Mouse (Mus musculus) kidney, adult 11 months (tissue): ENCODE measurements at regions not wholly inside any gene's neighbourhood (a gene's known extent, or its start where the extent isn't known, plus 50 kb on each side); places are given as distances from the start of the nearest gene placed in this dataset.
A peak's percentile ranks its signal among the peaks of the same experiment; 100 is the strongest.
"Not testable (repeated sequence)": the region's sequence is repeated elsewhere in the genome, so short reads cannot be mapped to it uniquely, and the experiment has no call there.

ENCODE experiments used
- DNase-seq: peaks from one replicate; pipeline ENCODE4 v3.0.0; 2022

DNA sequence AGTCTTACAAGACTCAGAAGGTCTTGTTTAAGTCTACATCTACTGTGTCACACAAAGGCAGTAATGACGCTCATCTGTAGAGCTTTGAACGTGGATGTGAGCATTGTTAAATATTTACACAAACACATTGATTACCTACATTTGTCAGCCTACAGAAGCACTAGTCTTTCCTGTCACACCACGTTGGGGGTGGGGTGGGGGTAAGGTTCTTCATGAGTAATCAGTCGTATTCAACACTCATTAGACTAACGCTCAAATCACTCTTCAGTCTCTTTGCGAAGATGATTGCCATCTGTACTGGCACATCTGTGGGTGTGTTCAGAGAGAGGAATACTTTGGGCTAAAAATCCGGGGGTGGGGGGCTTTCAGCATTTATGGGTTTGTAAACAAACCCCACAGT lies 240.7 kb downstream of the Lpin1 start:
- DNase-seq = no peak

DNA sequence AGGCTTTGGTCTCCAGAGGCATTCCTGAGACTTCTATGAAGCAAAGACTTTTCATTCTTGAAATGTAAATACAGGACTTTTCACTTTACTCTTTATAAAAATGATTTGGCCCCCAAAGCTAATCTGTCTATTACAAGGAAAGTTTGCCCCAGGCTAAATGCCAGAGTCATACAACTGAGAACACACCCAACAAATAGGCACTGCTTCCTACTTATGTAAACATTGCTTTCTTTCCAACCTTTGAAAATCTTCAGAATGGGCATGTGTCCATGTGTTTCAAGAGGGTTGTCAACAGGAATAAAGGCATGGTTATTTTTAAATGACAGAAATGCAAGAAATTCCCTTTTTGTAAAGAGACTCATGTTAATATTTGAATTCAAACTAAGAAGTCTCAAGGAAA lies 248.4 kb downstream of the Lpin1 start:
- DNase-seq = no peak

DNA sequence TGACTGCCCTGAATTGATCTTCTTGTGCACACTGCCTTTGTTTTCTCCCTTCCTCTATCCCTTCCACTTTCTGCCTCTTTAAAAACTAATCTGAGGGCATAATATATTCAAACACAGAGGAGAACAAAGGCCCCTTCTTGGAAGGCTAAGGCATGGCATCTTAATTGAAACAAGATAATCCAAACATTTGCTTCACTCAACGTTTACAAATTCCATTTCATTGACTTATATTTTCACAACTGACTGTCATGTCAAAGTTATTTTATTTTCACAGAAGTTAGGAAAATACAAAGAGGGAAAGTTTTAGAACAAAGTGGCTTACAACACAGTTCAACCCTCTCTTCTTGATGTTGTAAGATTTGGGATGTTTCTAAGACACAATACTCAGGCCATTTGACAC lies 251.9 kb downstream of the Lpin1 start:
- DNase-seq = no peak

DNA sequence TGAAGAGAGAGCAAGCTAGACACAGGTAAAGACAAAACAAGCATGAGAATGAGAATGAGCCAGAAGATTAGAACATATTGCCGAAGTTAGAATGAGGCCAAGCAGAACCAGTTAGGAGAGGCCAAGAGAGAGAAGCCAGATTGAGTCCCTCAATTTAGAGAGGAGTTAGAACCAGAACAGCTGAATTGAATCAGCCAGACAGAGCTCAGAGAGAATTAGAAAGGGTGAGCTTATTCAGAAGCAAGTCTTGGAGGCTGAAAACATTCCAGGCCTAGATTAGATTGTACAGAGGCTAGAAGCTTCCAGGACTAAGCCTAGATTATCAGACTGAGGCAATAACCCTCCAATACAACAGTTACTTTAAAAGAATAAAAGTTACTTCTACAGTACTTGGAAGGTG lies 256.1 kb downstream of the Lpin1 start:
- DNase-seq = no peak

DNA sequence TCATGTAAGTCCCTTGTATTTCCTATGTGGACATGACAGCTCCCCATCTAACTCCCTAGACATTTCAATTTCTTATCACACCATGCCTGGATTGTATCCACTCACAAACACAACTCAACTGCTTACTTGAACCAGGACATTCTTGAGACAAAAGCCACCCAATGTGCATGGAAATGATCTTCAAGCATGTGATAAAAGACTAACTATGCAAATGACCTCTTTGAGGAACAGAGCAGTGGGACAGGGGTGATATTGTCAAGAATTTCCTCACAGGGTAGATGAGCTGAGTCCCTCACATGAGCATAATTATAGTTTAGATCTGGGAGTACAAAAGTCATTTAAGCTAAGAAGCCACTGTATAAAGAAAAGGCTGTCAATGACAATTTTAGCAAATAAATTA lies 259.0 kb downstream of the Lpin1 start:
- DNase-seq = no peak

DNA sequence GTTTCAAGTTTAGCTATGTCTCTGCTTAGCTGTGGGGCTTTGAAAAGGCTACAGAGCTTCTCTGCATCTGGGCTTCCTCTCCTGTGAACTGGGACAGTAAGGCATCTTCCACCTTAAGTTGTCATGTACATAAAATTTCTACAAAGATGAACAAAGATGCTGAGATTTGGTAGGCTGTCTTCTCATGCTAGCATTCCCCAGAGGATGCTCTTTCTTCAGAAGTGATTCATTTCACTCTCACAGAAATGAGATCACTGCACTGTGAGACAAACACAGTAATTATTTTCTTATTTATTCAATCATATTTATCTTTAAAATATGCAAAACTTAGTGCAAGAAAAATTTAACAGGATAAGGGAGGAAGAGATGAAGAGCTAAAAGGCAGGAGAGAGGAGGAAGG lies 261.5 kb downstream of the Lpin1 start:
- no peak for DNase-seq

DNA sequence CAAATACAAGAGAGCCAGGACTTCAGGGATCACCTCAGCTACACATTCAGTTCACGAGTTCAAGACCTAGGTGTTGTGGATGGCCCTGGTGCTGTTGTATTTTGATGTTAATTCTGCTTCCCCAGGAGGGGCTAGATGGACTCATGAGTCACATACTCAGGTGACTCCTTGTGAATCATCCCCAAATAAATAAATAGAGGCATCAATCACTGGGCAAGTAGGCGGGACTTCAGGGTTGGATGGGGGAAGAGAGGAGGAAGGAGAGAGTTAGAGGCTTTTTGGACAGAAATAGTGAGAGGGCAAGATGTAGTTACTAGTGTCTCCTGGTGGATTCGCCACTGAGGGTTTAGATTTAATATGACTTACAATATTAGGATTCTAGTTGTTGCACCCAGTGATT lies 266.7 kb downstream of the Lpin1 start:
- no peak for DNase-seq

DNA sequence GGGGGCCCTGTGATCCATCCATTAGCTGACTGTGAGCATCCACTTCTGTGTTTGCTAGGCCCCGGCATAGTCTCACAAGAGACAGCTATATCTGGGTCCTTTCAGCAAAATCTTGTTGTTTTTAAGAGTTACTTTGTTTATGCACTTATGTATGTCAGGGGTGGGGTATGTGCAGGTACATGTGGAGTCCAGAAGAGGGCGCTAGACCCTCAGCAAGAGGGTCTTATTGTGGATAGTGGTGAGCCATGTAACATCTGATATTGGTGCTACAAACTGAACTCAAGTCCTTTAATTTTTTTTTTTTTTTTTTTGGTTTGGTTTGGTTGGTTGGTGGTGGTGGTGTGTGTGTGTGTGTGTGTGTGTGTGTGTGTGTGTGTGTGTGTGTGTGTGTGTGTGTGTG lies 268.7 kb downstream of the Lpin1 start:
- not testable (repeated sequence) for DNase-seq

DNA sequence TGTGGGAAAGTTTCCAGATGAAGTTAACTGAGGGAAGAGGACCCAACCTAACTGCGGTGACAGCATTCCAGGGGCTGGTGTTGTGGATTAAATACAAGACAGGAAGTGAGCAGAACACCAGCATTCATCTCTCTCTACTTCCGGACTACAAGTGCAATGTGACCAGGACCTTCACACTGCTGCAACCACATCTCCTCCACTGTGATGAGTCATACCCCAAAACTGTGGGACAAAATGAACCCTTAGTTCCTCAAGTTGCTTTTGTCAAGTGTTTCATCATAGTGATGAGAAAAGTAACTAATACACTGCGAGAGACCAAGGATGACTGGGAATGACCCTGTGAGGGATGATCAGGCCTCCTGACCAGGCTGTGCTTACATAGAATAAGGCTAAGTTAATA lies 279.3 kb downstream of the Lpin1 start:
- DNase-seq = no peak

DNA sequence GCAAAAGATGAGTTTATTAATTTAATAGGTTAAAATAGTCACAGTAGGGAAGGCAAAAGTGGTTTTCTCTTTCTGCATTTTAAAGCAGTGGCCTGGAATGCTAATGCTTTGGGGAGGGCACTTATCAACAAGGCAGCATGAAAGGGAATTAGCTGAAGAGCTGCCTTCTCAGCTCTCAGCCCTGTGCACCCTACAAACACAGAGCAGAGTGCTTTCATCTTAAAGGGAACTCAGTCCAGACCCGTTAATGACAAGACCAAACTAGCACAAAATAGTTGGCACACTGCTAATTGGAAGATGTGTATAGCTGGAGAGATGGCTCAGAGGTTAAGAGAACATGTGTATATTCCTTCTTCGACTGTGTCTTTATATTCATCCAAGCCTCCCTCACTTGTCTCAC lies 281.6 kb downstream of the Lpin1 start:
- DNase-seq = no peak

DNA sequence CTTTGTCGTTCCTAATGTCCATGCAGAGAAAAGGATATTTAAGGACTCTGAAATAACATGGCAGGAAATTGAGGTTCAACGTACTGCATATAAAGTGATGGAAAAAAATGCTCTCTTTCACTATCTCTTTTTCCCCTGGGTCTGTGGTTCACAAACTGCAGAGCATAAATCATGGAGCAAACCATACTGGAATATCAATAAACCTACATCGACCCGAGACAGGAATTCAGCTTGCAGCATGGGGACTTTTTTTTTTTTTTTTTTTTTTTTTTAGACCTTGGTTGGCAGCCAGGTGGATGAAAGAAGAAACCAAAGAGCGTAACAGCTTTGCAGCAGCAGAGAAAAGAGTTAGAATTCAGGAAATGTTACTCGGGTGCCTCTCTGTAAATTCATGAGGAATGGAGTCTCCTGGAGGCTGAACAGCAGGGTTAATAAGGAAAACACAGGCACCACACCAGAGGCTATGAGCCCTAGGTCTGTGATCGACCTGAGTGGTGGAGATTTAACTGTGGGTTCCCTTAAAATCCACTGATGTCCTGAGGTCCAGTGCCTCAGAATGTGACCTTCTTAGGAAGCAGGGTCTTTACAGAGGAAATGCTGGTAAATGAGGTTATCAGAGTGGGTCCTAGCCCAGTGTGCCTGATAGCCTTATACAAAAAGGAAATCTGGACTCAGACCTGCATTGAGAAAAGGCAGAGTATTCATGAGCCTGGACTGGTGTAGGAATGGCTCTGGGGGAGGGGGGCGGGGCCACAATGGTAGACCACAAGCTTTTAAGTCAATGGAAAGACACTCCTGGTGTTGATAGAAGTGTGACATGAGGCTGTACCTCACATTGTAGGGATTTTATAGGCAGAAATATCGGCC lies 290.0 kb downstream of the Lpin1 start:
- peak; percentile 3 for DNase-seq

DNA sequence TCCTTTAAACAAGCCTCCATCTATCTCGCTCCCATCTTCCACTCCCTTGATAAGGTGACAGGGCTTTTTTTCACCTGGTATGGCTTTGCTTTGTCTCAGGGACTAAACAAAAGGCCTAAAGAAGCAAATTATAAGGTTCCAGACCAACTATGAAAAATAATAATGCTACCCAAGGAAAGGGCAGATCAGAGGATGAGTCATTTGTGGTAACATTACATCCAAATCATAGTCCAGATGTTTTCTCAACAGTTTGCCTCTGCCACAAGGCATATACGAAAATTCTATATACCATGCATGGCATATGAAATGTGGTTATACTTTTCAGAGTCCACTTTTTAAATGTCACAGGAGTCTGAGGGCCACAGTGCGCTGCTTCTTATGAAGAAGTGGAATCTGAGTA lies 302.7 kb downstream of the Lpin1 start:
- no peak for DNase-seq

DNA sequence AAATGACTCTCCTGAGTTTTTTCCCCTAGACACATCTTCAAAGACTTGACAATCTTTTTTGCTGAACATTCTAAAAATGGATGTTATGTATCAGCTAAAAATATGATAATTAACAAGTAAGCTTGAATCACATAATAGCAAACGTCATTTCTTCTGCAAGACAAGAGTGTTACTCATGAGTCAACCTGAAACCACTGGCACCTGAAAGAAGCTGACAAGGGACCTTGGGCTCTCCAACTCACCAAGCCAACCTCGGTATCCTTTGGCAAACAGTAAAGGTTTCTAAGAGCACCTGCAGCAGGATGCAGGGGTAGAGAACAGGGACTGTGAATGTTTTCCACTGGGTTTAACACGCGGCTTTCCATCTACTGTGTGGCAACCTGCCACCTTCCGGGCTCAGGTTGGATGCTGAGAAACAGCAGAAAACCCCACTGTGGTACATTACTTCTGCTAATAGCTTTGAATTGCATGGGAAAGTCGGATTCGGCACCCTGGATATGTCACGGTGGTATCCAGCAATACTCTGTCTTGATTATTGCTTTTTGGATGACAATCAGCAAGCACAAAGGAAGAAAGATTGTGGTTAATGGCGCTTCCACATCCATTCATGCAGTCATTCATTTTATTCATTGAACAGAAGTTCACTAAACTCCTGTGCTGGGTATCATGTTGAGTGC lies 305.9 kb downstream of the Lpin1 start:
- DNase-seq = no peak

DNA sequence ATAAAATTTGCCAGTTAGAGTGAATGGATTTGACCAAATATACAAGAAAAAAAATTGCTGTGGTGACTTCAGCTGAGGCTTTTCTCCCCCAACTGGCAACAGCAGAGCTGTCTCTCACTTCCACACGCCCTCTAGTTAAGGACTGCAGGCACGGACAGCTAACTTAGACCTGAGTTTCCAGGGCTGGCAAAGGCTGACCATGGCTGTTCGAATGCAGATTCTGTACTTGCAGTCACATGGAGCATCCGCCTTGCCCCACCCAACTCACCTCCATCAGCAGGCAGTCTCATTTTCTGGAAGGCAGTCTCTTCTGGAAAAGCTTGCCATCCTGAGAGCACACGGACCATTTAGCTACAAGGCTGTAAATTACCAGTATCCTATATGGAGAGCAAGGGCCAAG lies 325.7 kb downstream of the Lpin1 start:
- no peak for DNase-seq

DNA sequence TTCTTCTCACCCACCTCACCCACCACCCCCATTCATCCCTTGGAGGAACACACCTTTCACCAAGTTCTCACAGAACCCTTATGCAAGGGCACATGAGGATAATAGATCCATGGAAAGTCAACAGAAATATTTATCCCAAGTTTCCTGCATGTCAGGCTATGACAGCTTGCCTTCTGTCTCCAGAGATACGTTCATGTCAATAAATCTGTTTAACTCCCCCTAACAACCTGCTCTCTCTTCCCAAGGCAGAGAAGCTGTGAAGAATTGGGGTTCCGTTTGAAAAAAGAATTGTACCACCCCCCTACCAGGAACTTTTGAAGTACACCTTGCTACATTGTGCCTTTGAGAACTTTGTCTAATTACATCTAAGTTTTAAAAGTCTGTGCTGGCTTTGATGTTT lies 331.6 kb downstream of the Lpin1 start:
- no peak for DNase-seq

DNA sequence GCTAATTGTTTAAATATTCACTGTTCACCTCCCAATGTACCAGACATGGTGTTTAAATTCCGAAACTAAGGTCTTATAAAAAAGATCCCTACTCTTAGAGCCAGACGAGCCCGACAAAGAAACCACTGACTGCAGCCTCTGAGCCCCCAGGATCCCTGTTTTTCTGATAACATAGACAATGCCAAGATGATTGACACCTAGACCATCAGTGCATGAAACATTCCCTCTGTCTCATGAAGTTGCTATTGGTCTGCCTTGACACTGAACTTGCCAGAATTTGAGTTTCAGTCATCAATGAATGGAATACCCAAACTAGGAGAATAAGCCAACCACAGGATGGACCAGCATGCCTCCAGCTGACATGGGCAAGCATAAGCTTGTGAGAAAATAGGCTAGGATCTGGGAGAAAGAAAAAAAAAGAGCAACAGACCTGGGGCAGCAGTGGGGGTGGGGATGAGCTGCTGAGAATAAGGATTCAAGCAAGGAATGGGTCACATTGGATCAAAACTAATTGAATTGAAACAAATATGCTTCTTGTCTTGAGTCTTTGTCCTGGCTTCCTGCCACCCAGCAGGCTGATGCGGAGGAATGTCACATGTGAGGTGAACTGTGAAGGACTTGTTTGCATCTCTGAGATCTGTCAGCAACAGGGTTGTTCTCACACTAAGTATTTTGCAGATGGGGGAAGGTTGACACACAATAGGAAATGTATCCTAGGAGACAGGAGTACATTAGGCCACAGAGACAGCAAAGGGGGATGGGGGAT lies 333.0 kb downstream of the Lpin1 start:
- no peak for DNase-seq

DNA sequence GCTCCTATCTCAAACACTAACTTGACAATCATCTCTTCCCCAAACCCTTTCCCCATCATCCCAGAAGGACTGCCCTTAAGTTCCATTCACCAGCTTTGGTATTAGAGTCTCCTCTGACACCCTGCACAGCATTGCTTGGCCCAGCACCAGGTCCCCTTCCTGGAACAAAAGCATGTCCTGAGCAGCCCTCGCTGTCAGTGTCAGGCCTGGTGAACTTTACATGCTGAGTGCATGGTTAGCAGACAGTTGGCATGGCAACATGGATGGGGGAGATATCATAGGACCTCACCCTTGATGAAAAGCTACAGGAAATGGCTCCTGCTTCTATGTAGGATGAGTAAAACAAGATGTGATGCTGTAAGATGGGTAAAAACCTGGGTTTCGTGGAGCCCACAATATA lies 333.6 kb downstream of the Lpin1 start:
- DNase-seq = no peak

DNA sequence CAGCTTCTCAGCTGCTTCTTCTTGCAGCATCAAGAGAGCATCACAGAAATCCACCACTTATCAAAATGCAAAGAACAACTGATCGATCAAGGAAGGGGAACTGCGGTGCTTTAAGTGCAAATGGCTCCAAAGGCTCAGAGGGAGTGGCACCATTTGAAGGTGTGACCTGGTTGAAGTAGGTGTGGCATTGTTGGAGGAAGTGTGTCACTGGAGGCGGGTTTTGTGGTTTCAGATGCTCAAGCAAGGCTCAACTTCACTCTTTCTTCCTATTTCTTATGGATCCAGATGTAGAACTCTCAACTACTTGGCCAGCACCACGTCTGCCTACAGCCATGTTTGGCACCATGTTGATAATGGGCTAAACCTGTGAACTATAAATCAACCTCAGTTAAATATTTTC lies 334.5 kb downstream of the Lpin1 start:
- no peak for DNase-seq

DNA sequence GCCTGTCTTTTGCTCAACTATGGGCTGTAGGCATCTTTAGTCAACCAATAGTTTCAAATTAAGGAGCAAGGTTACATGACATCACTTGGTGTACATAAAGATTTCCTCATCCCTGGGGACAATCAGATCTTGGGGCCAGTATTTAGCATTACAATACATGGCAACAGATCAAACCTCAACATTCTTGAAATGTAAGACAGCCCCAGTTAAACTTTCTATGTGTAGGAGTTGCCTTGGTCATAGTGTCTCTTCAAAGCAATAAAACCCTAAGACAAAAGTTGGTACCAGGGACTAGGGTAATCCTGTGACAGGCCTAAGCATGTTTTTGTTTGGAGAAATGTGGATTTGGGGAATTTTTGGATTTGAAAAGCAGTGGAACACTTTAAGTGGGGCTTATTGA lies 338.3 kb downstream of the Lpin1 start:
- no peak for DNase-seq

DNA sequence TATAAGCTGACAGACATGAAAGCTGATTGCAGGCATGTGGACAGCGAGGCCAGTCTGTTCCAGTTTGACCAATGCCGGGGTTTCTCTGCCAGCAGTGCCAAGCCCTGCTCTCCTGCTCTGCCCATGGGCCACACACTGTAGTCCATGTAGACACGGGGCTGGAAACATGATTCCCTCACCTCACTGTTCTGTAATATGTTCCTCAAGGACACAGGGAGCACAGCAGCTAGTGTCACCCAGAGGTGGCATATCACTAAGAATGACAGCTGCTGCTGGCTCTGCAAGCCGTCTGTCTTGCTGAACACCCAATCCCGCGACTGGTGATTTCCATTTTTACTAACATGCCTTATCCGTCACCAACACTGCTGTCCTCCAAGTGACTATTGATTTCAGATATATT lies 339.9 kb downstream of the Lpin1 start:
- DNase-seq = no peak

DNA sequence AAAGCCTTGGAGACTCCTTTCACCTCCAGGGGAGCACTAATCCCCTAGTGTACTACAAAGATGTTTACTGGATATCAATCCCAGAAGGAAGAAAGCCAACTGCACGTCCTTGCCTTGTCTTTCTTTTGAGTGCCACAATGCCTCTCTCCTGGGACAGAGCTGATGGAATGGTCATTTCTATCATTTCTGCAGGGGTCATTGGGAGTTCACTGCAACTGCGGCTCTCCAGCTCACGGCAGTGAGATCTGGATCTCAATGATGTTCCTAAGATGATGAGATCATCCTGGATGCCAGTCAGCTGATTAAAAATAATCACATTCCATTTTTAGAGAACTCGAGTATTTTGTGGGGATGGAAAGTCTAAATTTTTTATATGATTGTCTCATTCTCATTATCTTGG lies 341.1 kb downstream of the Lpin1 start:
- no peak for DNase-seq

DNA sequence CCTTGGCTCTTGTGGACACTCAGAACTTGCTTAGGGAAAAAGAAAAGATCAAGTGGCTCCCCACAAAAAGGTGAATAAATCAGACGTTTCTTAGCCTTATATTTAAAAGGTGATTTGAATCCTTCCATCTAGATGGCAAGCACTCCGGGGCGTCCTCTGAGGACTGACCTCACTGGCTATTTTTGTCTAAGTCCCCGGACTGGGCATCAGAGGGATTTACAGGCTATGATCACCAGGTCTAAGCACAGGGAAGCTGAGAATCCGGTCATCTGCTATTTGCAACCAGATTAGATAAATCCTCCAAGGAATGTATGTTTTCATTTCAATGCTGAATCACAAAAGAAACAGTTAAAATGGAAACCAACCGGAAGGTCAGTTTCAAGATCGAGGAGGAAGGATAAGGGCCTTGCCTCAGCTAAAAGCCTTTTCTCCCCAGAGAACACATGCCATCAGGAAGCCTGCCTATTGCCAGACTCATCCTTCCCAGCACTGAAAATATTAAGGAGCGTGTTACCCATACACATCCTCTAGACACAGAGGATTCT lies 342.1 kb downstream of the Lpin1 start:
- no peak for DNase-seq

DNA sequence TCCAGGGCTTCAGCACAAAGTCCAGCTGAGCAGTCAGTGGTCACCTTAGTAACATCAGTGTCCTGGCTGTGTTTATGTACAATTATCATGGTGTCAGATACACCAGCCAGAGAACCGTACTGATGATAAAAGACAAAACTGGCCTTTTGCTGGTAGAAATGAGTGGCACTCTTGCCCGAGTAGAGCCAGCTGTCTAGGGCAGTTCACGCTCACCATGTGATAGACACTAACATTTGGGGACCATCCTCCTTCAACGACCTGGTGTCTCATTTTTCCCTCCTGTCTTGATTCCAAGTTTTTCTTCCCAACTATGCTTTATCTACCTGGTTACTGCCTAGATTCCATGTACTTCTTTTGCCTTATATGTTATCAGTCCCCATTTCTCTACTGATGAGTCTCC lies 349.3 kb downstream of the Lpin1 start:
- no peak for DNase-seq

DNA sequence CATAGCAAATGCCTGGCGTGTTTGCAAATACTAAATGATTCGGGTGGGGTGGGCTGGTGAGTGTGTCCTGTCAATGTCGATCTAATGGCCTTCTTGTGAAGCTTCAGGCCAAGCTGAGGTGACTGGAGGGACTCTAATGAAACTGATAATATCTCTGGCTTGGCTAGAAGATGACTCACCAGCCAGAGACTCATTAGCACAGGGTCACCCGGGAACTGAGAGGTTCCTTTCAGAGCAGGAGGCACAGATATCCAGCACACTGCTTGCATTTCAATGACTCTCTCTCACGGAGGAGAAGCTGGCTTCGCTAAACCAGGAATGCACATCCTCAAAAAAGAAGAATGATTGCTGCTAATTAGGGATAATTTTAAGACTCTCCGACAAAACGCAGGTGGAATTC lies 349.8 kb downstream of the Lpin1 start:
- DNase-seq = no peak
